17 mouse cellular contexts compared by ENCODE assay signal in the genomic region with DNA sequence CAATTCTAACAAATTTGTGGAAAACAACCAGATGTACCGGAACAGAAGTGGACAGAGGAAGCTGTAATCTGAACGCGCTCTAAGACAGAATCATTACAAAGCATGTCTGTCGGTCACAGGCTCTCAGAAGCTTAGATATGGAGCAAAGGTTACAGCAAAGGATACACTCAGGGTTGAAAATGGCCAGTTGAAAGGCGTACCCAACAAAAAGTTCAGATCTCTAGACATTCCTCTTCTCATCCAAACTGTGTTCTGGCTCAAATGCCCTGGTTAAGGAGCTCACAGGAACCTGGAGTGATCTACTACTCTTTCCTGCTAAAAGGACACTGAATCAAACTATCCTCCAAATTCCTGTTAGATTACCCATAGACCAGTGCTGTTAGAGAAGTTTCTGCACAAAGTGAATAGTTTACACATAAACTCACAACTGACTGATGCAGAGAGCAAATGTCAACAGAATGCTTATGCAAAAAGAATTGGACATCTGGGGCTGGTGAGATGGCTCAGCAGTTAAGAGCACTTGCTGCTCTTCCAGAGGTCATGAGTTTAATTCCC. TPM values are rescaled to one million over a fixed set of nuclear protein-coding genes. Genes with fewer than 3 reads are reported as not detected.
"Had no signal": no experiment of that assay in that cellular context is flagged by ENCODE, and none has a peak within 500 bp of the region (broad histone marks: within the 10 kb centered on the region; RNA-seq: fewer than 3 reads in every experiment).

No protein-coding gene starts in this region.

- H3K9me3 ChIP-seq: limb, embryonic 10.5 days; liver, embryonic 12.5 days; lung, embryonic 15.5 days; midbrain, embryonic 15.5 days; neural tube, embryonic 12.5 days had no signal

- H3K36me3 ChIP-seq: midbrain, embryonic 15.5 days; neural tube, embryonic 12.5 days had no signal

- H3K4me3 ChIP-seq: layer of hippocampus, adult 2 months; limb, embryonic 10.5 days; liver, embryonic 12.5 days; lung, embryonic 15.5 days; megakaryocyte, embryonic 14.5 days; midbrain, embryonic 15.5 days; neural tube, embryonic 12.5 days had no signal

- H3K4me2 ChIP-seq: liver, embryonic 12.5 days; lung, embryonic 15.5 days; midbrain, embryonic 11.5 days; midbrain, embryonic 15.5 days; neural tube, embryonic 12.5 days had no signal

- ATAC-seq: inflammation-experienced regulatory T-cells, adult 6 months; intestine, postnatal 0 days; liver, embryonic 12.5 days; midbrain, embryonic 15.5 days had no signal

- H3K4me1 ChIP-seq: limb, embryonic 10.5 days; liver, embryonic 12.5 days; midbrain, embryonic 15.5 days; neural tube, embryonic 12.5 days had no signal

- H3K27me3 ChIP-seq: liver, embryonic 12.5 days; lung, embryonic 15.5 days; megakaryocyte, embryonic 14.5 days; midbrain, embryonic 15.5 days; neural tube, embryonic 12.5 days had no signal

- H3K27ac ChIP-seq: layer of hippocampus, adult 2 months; limb, embryonic 10.5 days; liver, embryonic 12.5 days; lung, embryonic 15.5 days; macrophage; midbrain, embryonic 15.5 days; neural tube, embryonic 12.5 days; stomach, postnatal 0 days had no signal

- DNase-seq: lung, postnatal 14 days; thymus, adult 18-20 months; thymus, postnatal 14 days had no signal

- H3K9ac ChIP-seq: liver, embryonic 12.5 days; lung, embryonic 15.5 days; midbrain, embryonic 15.5 days; neural tube, embryonic 12.5 days had no signal

RNA-seq across cellular contexts. Expression of gene Col12a1, which starts 48.4 kb away (rescaled TPM):
- total RNA-seq: monocyte, adult 5-6 weeks; neutrophil, adult 5-6 weeks had no signal
